Mouse (Mus musculus) hindbrain, embryonic 15.5 days (tissue): ENCODE measurements around the gene Prg3. TPM values are rescaled to one million over a fixed set of nuclear protein-coding genes. Genes with fewer than 3 reads are reported as not detected.

Source experiments
- ATAC-seq: fragments of 200-750 bp; cut with Nextera tagmentation; 2 replicates; pipeline ENCODE4 v1.8.0; 2017; ENCODE audit warnings: low read depth, moderate number of reproducible peaks, moderate TSS enrichment; ENCODE audit not compliant: low FRiP score
- H3K27ac ChIP-seq: fragments of 300-500 bp; sonication (generic); replicated peaks from 2 replicates; pipeline ENCODE4 v1.5.1; 2015; ENCODE audit warnings: mild to moderate bottlenecking, inconsistent platforms
- H3K27me3 ChIP-seq: fragments of 300-500 bp; sonication (generic); 2 replicates; pipeline ENCODE4 v1.6.1; 2015; ENCODE audit warnings: control low read depth, inconsistent platforms
- H3K36me3 ChIP-seq: fragments of 300-500 bp; sonication (generic); 2 replicates; pipeline ENCODE4 v1.6.1; 2015; ENCODE audit warnings: control low read depth, inconsistent platforms
- H3K4me1 ChIP-seq: fragments of 300-500 bp; sonication (generic); replicated peaks from 2 replicates; pipeline ENCODE4 v1.6.1; 2015; ENCODE audit warnings: control low read depth, inconsistent platforms
- H3K4me2 ChIP-seq: fragments of 300-500 bp; sonication (generic); 2 replicates; pipeline ENCODE4 v1.6.1; 2015; ENCODE audit warnings: moderate library complexity, mild to moderate bottlenecking, inconsistent platforms
- H3K4me3 ChIP-seq: fragments of 300-500 bp; sonication (generic); 2 replicates; pipeline ENCODE4 v1.5.1; 2015; ENCODE audit warnings: mild to moderate bottlenecking, inconsistent platforms
- H3K9ac ChIP-seq: fragments of 300-500 bp; sonication (generic); 2 replicates; pipeline ENCODE4 v1.6.1; 2015; ENCODE audit warnings: inconsistent platforms
- H3K9me3 ChIP-seq: fragments of 300-500 bp; sonication (generic); 2 replicates; pipeline ENCODE4 v1.6.1; 2016; ENCODE audit warnings: control low read depth, inconsistent platforms
- WGBS: fragments of 180-500 bp; shearing (Covaris S2); methylation state at CpG from one replicate; pipeline ENCODE4 v1.1.7; 2015; 5-methylcytosine and 5-hydroxymethylcytosine counted together
- polyA plus RNA-seq: library from polyadenylated mRNA; unstranded; fragments of >200 nt; fragmentation: Nextera tagmentation; extraction: Ambion mirVana; gene quantifications from 2 replicates; pipeline ENCODE4 v1.2.1, GENCODE M21; 2015

Gene Prg3
- polyA plus RNA-seq, 1 experiment from 2014 or later, result not detected

- Histone ChIP-seq H3K4me3 (no peak overlapping the region), H3K9ac (no peak overlapping the region)
- WGBS, result 93% methylated on average over 9 of the region's 9 CpGs
These were observed 32.6 kb upstream of the Prg3 start for GRCm38 (mm10) chr2:84955435-84955834.

GRCm38 (mm10) chr2:84956274-84956673 lies 31.7 kb upstream of the Prg3 start:
- H3K27ac ChIP-seq, result no peak overlapping the region
- H3K9ac ChIP-seq, result no peak overlapping the region
- no peak overlapping the region for H3K4me2 ChIP-seq
- H3K9me3 ChIP-seq, result no peaks in the 10 kb centered on the region
- H3K4me1 ChIP-seq, result no peaks in the 10 kb centered on the region
- H3K36me3 ChIP-seq, result no peaks in the 10 kb centered on the region
- H3K4me3 ChIP-seq, result no peak overlapping the region
- H3K27me3 ChIP-seq, result no peaks in the 10 kb centered on the region
- 63% methylated on average over 5 of the region's 5 CpGs for WGBS
- no peak for ATAC-seq

More at GRCm38 (mm10) chr2:84955435-84955834, 32.6 kb upstream of the Prg3 start:
- H3K9me3 ChIP-seq, result no peaks in the 10 kb centered on the region
- ATAC-seq, result no peak
- H3K4me2 ChIP-seq, result no peak overlapping the region
- no peaks in the 10 kb centered on the region for H3K4me1 ChIP-seq
- no peaks in the 10 kb centered on the region for H3K36me3 ChIP-seq
- H3K27me3 ChIP-seq, result no peaks in the 10 kb centered on the region
- no peak overlapping the region for H3K27ac ChIP-seq

- ATAC-seq, result no peak
- no peak overlapping the region for H3K4me3 ChIP-seq
- no peaks in the 10 kb centered on the region for H3K27me3 ChIP-seq
- no peak overlapping the region for H3K27ac ChIP-seq
- 93% methylated on average over 11 of the region's 11 CpGs for WGBS
- H3K9me3 ChIP-seq, result no peaks in the 10 kb centered on the region
- no peaks in the 10 kb centered on the region for H3K4me1 ChIP-seq
- no peaks in the 10 kb centered on the region for H3K36me3 ChIP-seq
- no peak overlapping the region for H3K4me2 ChIP-seq
- no peak overlapping the region for H3K9ac ChIP-seq
These were observed 29.3 kb upstream of the Prg3 start for GRCm38 (mm10) chr2:84958588-84959264.

GRCm38 (mm10) chr2:84961300-84961699 lies 26.7 kb upstream of the Prg3 start:
- no peak for ATAC-seq
- Histone ChIP-seq H3K27ac (no peak overlapping the region), H3K27me3 (no peaks in the 10 kb centered on the region), H3K4me2 (no peak overlapping the region), H3K36me3 (no peaks in the 10 kb centered on the region), H3K9ac (no peak overlapping the region), H3K4me1 (no peaks in the 10 kb centered on the region), H3K9me3 (no peaks in the 10 kb centered on the region), H3K4me3 (no peak overlapping the region)
- 86% methylated on average over 2 of the region's 2 CpGs for WGBS

GRCm38 (mm10) chr2:84961901-84962300 lies 26.1 kb upstream of the Prg3 start:
- Histone ChIP-seq H3K9ac (no peak overlapping the region), H3K36me3 (no peaks in the 10 kb centered on the region), H3K27ac (no peak overlapping the region), H3K4me3 (no peak overlapping the region), H3K4me2 (no peak overlapping the region), H3K4me1 (no peaks in the 10 kb centered on the region), H3K27me3 (no peaks in the 10 kb centered on the region), H3K9me3 (no peaks in the 10 kb centered on the region)
- ATAC-seq, result no peak
- 62% methylated on average over 3 of the region's 3 CpGs for WGBS

GRCm38 (mm10) chr2:84962906-84963507 lies 25.0 kb upstream of the Prg3 start:
- no peak overlapping the region for H3K4me2 ChIP-seq
- no peaks in the 10 kb centered on the region for H3K27me3 ChIP-seq
- no peaks in the 10 kb centered on the region for H3K4me1 ChIP-seq
- H3K4me3 ChIP-seq, result no peak overlapping the region
- 32% methylated on average over 6 of the region's 6 CpGs for WGBS
- no peak for ATAC-seq
- no peaks in the 10 kb centered on the region for H3K9me3 ChIP-seq
- H3K36me3 ChIP-seq, result no peaks in the 10 kb centered on the region
- no peak overlapping the region for H3K9ac ChIP-seq
- no peak overlapping the region for H3K27ac ChIP-seq

GRCm38 (mm10) chr2:84964111-84964801 lies 23.8 kb upstream of the Prg3 start:
- no peak overlapping the region for H3K4me2 ChIP-seq
- no peaks in the 10 kb centered on the region for H3K4me1 ChIP-seq
- no peaks in the 10 kb centered on the region for H3K27me3 ChIP-seq
- no peak overlapping the region for H3K9ac ChIP-seq
- H3K36me3 ChIP-seq, result no peaks in the 10 kb centered on the region
- H3K4me3 ChIP-seq, result no peak overlapping the region
- no peaks in the 10 kb centered on the region for H3K9me3 ChIP-seq
- H3K27ac ChIP-seq, result no peak overlapping the region
- 91% methylated on average over 7 of the region's 7 CpGs for WGBS
- ATAC-seq, result no peak

- no peaks in the 10 kb centered on the region for H3K27me3 ChIP-seq
- H3K27ac ChIP-seq, result no peak overlapping the region
- H3K9ac ChIP-seq, result no peak overlapping the region
- ATAC-seq, result no peak
- no peaks in the 10 kb centered on the region for H3K4me1 ChIP-seq
- WGBS, result 89% methylated on average over 5 of the region's 5 CpGs
- no peak overlapping the region for H3K4me3 ChIP-seq
- H3K9me3 ChIP-seq, result no peaks in the 10 kb centered on the region
- H3K36me3 ChIP-seq, result no peaks in the 10 kb centered on the region
- H3K4me2 ChIP-seq, result no peak overlapping the region
These were observed 20.6 kb upstream of the Prg3 start for GRCm38 (mm10) chr2:84967318-84967991.

- Histone ChIP-seq H3K4me1 (no peaks in the 10 kb centered on the region), H3K4me3 (no peak overlapping the region), H3K36me3 (no peaks in the 10 kb centered on the region), H3K27me3 (no peaks in the 10 kb centered on the region), H3K9ac (no peak overlapping the region), H3K4me2 (no peak overlapping the region), H3K9me3 (no peaks in the 10 kb centered on the region), H3K27ac (no peak overlapping the region)
- WGBS, result 96% methylated on average over 2 of the region's 2 CpGs
- no peak for ATAC-seq
These were observed 12.4 kb upstream of the Prg3 start for GRCm38 (mm10) chr2:84975580-84975979.

- 67% methylated on average over 1 of the region's 1 CpGs for WGBS
- ATAC-seq, result no peak
- Histone ChIP-seq H3K27ac (no peak within 1 kb of the TSS), H3K27me3 (no peaks in the 10 kb centered on the region), H3K4me2 (no peak within 1 kb of the TSS), H3K9me3 (no peaks in the 10 kb centered on the region), H3K4me3 (no peak within 1 kb of the TSS), H3K4me1 (no peaks in the 10 kb centered on the region), H3K9ac (no peak within 1 kb of the TSS), H3K36me3 (no peaks in the 10 kb centered on the region)
These were observed 7.8 kb upstream of the Prg3 start, which contains the start of gene Prg2 for GRCm38 (mm10) chr2:84980188-84980587. TSS of gene Prg2 (plus strand) at chr2:84980461.

GRCm38 (mm10) chr2:84996376-84996775 lies 8.4 kb downstream of the Prg3 start:
- Histone ChIP-seq H3K9me3 (no peaks in the 10 kb centered on the region), H3K4me1 (no peaks in the 10 kb centered on the region), H3K4me3 (no peak overlapping the region), H3K27me3 (no peaks in the 10 kb centered on the region), H3K9ac (no peak overlapping the region), H3K36me3 (no peaks in the 10 kb centered on the region), H3K27ac (no peak overlapping the region), H3K4me2 (no peak overlapping the region)
- WGBS, result 92% methylated on average over 2 of the region's 2 CpGs
- no peak for ATAC-seq
